Mouse (Mus musculus): Measurements from ENCODE around the gene Foxc1.

DNA sequence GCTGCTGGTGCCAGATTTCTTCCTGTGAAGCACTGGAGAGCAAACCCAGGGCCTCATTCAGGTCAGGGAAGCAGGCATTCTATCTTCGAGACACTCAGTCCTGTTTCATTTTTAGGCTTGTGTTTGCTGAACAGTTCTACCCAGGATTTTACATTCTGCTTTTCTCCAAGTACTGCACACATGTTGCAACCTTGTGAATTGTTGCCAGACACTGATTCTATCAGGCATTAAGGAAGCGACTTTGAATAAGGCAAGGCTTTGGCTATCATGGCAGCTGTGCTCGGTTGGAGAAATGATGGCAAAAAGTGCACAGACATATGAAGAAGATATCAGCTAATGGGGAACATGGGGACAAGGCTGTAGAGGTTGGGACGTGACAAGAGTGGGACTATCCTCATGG, 22.0 kb downstream of the Foxc1 start:
- no peak for TF ChIP-seq USF2 (IDR thresholded peaks at IDR 0.05; ENCODE audit: borderline replicate concordance in 1 of 2, insufficient read depth in 1 of 2, low read depth in 1 of 2, low read length in 2 of 2)
- no peak for TF ChIP-seq POLR2AphosphoS5 (IDR thresholded peaks at IDR 0.05; ENCODE audit: borderline replicate concordance, low read depth, low read length)
- no peak for TF ChIP-seq POLR2A (IDR thresholded peaks at IDR 0.05; ENCODE audit: control insufficient read depth in 1 of 2, insufficient read depth in 1 of 2, low read depth in 1 of 2, low read length in 2 of 2, poor library complexity in 1 of 2)
- TF ChIP-seq NELFE (IDR thresholded peaks at IDR 0.05; ENCODE audit: low read depth, low read length): no peak
- no peak for TF ChIP-seq MAX (IDR thresholded peaks at IDR 0.05; ENCODE audit: low read length)
- TF ChIP-seq CHD1 (IDR thresholded peaks at IDR 0.05; ENCODE audit: low read depth, low read length): no peak
- no peak for TF ChIP-seq GABPA (IDR thresholded peaks at IDR 0.05; ENCODE audit: low read depth, low read length)
